Mouse (Mus musculus) cerebellum, postnatal 10 days (tissue): ENCODE results near the gene Ppif.

Experiments used
- DNase-seq, 2 experiments: peaks; one replicate each; pipeline ENCODE4 v3.0.0; 2021; ENCODE audit warnings: mixed read lengths in 2 of 2

The Ppif gene

DNA sequence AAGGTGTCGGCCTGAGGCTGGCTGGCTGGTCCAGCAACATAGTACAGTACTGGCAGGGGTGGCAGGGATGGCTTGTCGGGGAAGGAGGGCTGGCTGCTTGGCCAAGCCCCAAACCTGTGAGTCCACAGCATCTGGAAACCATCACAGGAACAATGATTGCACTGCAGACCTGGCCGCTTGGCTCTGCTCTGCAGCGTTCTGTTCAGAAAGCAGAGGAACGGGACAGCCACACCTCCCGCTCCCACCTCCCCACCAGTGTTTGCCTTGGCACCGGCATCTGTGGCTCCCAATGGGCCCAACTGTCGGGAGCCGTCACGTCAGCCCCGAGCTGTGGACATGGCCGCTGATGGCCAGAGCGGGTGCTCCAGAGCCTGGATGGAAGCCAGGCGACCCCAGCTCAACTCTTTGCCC lies 44.6 kb downstream of the Ppif start:
- peak; percentile 57 to 67 for DNase-seq

DNA sequence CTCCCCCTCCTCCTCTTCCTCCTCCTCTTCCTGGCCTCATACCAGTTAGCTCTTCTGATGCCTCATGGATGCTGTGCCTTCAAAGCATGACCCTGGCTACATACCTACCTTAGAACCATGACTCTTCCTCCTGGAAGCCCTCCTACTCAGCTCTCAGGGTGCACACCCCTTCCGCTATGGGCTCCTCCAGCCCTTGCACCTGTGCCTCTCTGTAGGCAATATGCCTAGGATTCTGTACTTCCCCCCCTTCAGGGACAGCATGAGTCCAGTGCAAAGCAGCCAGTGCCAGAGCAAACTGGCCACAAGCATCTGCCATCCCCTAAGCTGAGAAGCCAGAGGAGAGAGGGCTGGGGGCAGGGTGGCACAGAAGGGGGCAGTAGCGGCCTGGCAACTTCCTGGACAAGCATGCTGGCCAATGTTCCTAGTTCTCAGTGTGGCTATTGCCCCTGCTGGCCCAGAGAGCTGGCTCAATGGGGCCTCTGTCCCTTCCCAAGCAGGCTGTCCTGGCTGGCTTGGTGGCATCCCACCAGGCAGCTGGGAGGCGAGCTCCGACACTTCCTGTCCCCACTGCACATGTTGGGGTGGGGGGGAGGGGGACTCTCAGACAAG lies 46.1 kb downstream of the Ppif start:
- DNase-seq: peak; percentile 72 to 87

DNA sequence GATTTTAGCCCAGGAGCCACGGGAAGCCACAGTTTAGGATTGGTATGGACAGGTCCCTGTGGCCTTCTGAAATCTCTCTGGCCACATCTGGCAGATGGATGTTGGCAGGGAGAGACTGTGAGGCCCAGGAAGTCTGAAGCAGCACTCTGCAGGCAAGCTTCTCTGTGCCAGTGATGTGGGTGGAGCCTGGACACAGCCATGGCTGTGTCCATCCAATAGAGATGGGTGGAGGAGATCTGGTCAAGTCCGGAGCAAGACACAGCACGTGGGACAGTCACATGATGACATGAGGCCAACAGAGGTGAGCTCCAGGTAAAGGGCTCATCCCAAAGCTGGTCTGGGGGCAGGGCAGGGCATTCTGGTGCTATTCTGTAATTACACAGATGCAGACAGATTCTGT lies 47.3 kb downstream of the Ppif start:
- no peak for DNase-seq

DNA sequence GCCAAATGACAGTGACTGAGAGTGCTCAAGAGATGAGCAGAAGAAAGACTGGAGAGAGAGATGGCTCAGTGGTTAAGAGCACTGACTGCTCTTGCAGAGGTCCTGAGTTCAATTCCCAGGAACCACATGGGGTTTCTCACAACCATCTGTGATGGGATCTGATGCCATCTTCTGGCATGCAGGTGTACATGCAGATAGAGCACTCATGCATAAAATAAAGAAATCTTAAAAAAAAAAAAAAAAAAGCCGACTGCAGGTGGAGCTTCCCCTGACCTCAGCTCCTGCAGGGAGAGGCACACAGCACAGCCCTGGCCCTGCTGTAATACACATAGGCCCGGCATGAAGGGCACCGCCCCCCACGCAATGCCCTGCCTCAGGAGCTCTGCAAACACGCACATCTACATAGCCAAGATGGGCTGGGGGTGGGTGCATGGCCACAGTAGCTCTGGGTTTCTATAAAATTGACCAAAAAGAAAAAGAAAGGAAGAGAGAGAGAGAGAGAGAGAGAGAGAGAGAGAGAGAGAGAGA lies 48.0 kb downstream of the Ppif start:
- no peak for DNase-seq

DNA sequence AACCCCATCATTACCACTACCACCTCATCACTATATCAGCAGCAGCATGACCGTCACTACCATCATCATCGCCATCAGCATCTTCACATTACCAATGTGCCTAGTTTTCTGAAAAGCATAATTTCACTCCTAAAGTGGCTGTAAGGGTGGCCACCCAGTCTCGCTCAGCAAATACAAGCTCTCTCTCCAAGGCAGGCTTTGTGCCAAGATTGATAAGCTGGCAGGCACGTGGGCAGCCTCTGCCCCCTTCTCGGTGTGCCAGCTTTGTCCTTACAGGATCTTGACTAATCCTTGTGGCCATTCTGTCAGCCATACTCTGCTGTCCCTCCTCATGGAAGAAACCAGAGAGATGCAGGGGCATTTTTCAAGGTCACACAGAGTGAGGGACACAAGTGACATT lies 49.0 kb downstream of the Ppif start:
- DNase-seq: no peak

DNA sequence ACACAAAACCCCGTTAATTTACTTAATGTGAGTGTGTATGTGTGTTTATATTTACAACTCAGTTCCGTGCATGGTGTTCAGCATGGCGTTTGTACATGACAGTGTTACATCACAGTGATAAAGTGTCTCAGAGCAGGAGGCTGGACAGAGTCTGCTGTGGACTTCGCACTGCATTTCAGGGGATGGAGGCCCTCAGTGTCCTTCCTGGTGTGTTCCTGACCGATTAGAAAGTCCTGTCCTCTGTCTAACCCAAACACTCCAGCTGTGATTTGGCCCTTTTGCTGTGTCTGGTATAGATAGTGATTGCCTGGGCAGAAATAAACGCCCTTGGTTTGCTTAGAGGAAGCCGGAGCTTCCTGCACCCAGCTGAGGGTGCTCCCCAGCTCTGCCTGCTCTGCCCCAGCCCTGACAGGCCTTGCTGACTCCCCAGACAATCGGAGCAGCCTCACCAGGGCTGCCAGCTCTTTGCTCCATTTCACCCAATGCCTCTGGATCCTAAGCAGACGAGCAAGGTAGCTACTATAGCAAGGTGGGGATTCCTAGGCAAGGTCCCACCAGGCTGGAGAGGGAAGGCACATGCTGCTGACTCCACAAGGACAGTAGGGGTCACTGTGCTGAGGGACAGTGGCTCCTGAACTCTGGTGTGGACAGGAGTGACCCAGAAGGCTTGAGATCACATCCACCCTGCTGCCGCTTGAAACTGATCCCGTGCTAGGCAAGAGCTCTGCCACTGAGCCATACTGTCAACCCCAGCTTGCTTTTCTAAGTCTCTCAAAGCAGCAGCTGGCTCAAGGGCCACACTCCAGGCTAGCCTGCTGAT lies 51.6 kb downstream of the Ppif start:
- no peak for DNase-seq

DNA sequence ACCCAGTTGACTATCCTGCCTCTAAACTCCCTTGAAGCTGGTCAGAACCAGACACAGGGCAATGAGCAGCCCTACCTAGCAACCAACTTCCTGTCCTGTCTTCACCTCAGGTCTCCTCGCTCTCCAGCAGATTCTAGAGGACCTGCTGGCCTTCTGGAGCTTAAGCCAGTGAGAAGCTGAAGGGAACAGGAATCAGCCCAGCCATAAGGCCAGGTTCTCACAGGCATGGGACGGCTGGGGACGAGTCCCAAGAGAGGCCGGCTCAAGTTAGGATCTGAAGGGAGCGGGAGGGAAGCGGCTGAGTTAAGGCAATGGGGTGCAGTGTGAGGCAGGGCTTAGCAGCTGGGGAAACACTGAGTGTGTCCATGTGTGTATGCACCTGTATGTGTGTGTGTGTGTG lies 52.4 kb downstream of the Ppif start:
- no peak for DNase-seq

DNA sequence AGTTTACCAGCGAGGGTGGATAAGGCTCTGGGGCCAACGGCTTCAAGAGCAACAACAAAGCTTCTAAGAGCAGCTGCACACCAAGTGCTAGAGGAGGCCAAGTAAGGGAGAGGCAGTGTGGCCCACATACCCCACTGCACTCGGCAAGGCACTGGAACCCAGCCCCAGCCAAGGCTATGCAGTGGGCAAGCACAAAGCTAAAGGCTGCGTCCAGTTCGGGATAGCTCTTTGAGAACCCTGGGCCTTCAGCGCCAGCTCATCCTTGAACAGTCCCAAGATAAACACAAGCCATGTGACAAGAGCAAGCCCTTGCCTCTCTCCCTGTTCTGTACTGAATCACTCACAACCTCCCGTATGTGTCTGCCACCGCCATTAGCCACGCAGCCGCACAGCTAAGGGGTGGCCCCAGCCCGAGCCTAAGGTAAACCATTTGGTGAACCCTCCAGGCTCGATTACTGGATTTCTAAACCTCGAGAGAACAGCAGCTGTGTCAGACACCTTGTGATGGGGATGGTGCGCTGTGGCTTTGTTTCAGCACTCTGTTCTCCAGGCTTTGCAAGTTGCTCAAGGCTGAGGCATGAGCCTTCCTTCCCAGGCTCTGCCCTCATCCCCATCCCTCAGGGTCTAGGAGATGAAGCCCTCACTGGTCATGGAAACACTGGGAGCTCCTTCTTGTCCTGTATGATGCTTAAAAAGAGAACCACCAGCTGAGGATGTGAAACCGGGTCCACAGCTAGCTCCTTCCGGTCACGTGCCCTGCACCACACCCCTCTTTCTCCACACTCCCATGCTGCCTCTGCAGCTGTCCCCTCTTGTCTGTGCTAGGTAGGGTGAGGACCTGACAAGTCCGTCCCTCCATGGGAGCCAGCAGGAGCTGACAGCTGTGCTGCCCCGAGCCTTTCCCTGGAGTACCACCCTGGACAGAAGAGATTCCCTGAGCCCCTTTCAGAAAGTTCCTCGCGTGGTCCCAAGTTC lies 53.3 kb downstream of the Ppif start:
- no peak for DNase-seq

DNA sequence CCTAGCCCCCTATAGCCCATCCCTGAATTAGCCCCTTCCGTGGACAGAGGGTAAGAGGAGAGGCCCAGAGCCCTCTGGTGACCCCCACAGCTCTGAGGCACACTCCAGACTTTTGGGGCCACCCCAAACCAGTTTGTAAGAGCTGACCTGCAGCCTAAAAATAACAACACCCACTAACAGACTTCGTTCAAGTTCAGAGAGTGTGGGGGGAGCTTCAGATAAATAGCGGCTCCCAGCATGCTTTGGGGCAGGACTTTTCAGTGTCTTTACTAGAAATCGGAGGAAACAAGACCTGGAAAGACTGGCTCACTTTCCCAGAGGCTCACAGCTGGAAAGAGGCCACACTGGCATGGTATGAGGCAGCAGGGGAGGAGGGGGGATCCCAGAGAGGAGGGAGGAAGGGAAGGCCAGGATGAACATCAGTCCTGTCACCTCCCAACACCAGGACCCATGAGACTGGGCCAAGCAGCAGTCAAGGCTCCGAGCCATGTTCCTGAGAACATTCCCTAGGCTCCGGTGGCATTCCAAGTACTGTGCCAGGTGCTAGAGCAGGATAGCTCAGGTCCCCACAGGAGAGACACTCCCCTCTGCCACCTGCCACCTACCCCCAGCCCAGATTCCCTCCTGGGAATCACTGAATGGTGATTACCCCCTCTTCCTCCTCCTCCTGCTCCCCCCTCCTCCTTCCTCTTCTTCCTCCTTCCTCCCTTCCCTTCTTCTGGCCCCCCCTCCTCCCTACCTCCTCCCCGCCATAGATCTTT lies 54.2 kb downstream of the Ppif start:
- no peak for DNase-seq

DNA sequence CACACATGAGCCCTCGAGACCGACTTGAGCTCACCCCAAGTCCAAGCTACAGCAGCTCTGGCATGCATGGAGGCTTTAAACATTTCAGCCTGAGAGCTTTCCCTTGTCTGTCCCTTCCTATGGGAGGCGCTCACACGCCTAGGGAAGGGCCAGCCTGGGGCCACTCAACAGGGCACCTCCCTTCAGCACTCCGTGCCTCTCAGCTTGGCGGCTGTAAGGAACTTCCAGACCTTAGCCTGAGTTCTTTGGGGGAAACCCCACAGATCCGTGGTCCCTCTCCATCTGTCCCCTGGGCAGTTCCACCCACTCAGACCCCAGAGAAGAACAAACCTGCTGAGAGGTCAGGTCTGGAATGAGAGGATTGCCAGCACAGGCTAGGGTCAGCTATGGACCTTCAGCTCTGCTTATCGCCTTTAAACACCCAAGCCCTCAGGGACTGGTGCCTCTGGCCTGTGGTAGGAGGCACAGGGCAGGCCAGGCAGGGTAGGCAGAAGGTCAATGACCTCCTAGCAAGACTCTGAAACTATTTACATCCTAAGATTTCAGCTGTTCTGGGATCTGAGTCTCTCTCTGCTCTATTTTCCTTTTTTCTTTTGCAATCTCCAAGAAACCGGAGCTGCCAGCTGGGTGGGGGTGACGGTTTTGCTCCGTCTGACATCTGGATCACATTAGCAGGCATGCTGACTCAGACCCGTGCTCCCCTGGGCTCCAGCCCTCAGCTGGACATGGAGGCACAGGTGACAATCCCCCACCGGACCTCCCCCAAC lies 55.4 kb downstream of the Ppif start:
- DNase-seq: no peak
